ENCODE assay signal across 25 mouse cellular contexts in genomic region chr1:80713920-80714319, GRCm38 (mm10). TPM values are rescaled to one million over a fixed set of nuclear protein-coding genes. Genes with fewer than 3 reads are reported as not detected.
DNase-seq lines count a peak whose midpoint lies in the region; ATAC-seq lines count a peak whose summit lies in the region.
"Had no signal": no experiment of that assay in that cellular context is flagged by ENCODE, and none has a peak within 500 bp of the region (broad histone marks: within the 10 kb centered on the region; RNA-seq: fewer than 3 reads in every experiment).

No protein-coding gene starts in this region.

- H3K27me3 ChIP-seq in liver, embryonic 12.5 days (replicated peaks) = no peaks in the 10 kb centered on the region
- H3K27me3 ChIP-seq: embryonic facial prominence, embryonic 13.5 days; forebrain, embryonic 12.5 days; forebrain, embryonic 15.5 days; heart, embryonic 15.5 days; hindbrain, embryonic 13.5 days had no signal

- WGBS in liver, embryonic 12.5 days (ENCODE audit: insufficient replicate concordance) = 60% methylated on average over 1 of the region's 1 CpGs

- peak; percentile 44 for DNase-seq in 416B (ENCODE audit: low read depth)
- DNase-seq in testis, postnatal 14 days (ENCODE audit: low spot score) = no peak
- no peak for DNase-seq in kidney, postnatal 25 days
- DNase-seq in spleen, adult 18-20 months = no peak
- DNase-seq: adrenal gland, postnatal 10 days; adrenal gland, postnatal 36 days; cerebellum, adult 18-20 months; cerebellum, adult 9-10 months; gastrocnemius, postnatal 25 days; heart, postnatal 10 days; heart, postnatal 36 days had no signal

- H3K9ac ChIP-seq in liver, embryonic 12.5 days = no peak overlapping the region
- H3K9ac ChIP-seq: embryonic facial prominence, embryonic 13.5 days; forebrain, embryonic 12.5 days; forebrain, embryonic 15.5 days; heart, embryonic 15.5 days; hindbrain, embryonic 13.5 days had no signal

- no peaks in the 10 kb centered on the region for H3K36me3 ChIP-seq in liver, embryonic 12.5 days
- H3K36me3 ChIP-seq: embryonic facial prominence, embryonic 13.5 days; forebrain, embryonic 12.5 days; forebrain, embryonic 15.5 days; heart, embryonic 15.5 days; hindbrain, embryonic 10.5 days; hindbrain, embryonic 13.5 days had no signal

- no peak overlapping the region for H3K4me2 ChIP-seq in liver, embryonic 12.5 days
- H3K4me2 ChIP-seq: embryonic facial prominence, embryonic 13.5 days; forebrain, embryonic 12.5 days; forebrain, embryonic 15.5 days; heart, embryonic 11.5 days; heart, embryonic 15.5 days; hindbrain, embryonic 13.5 days had no signal

- H3K27ac ChIP-seq in liver, embryonic 12.5 days = no peak overlapping the region
- H3K27ac ChIP-seq: embryonic facial prominence, embryonic 13.5 days; forebrain, embryonic 12.5 days; forebrain, embryonic 15.5 days; heart, embryonic 15.5 days; hindbrain, embryonic 10.5 days; hindbrain, embryonic 13.5 days had no signal

- no peak overlapping the region for H3K4me3 ChIP-seq in liver, embryonic 12.5 days
- H3K4me3 ChIP-seq: embryonic facial prominence, embryonic 13.5 days; erythroblast, embryonic 14.5 days; forebrain, embryonic 12.5 days; forebrain, embryonic 15.5 days; heart, embryonic 15.5 days; hindbrain, embryonic 10.5 days; hindbrain, embryonic 13.5 days had no signal

- peak; percentile 37; the same call in 1 of the 2 replicates for ATAC-seq in common myeloid progenitor, adult 5-6 weeks (replicated peaks; ENCODE audit: low read depth, poor library complexity, severe bottlenecking)
- ATAC-seq in megakaryocyte, adult 5-6 weeks (ENCODE audit: poor library complexity, severe bottlenecking) = peak; percentile 79
- peak; percentile 50; the same call in 1 of the 2 replicates for ATAC-seq in monocyte, adult 5-6 weeks (replicated peaks; ENCODE audit: insufficient number of reproducible peaks, low FRiP score, low TSS enrichment, poor library complexity, severe bottlenecking)
- ATAC-seq in liver, embryonic 12.5 days = no peak
- ATAC-seq: CD4-positive, CD25-positive, alpha-beta regulatory T cell, adult 4 months; forebrain, embryonic 15.5 days; hindbrain, embryonic 16.5 days had no signal

- no peaks in the 10 kb centered on the region for H3K9me3 ChIP-seq in liver, embryonic 12.5 days (replicated peaks)
- H3K9me3 ChIP-seq: embryonic facial prominence, embryonic 13.5 days; forebrain, embryonic 12.5 days; forebrain, embryonic 15.5 days; heart, embryonic 15.5 days; hindbrain, embryonic 10.5 days; hindbrain, embryonic 13.5 days had no signal

- H3K4me1 ChIP-seq in liver, embryonic 12.5 days = no peaks in the 10 kb centered on the region
- H3K4me1 ChIP-seq: hindbrain, embryonic 10.5 days; hindbrain, embryonic 13.5 days had no signal

RNA-seq across cellular contexts. Expression of gene Dock10, which starts 44.4 kb away (rescaled TPM):
- 104 and 126 TPM in 2 replicates for total RNA-seq in common myeloid progenitor, adult 5-6 weeks (2017)
- 168 and 183 TPM in 2 replicates for total RNA-seq in megakaryocyte, adult 5-6 weeks (2015)
- total RNA-seq in megakaryocyte, adult 5-6 weeks (2017) = 149 and 166 TPM in 2 replicates
- total RNA-seq in monocyte, adult 5-6 weeks (2017) = 171 to 265 TPM (median 188 TPM) in 3 replicates
- polyA plus RNA-seq in liver, embryonic 12.5 days (2016; fragmentation: Nextera tagmentation; extraction: Ambion mirVana) = 3.3 and 3.7 TPM in 2 replicates
